Mouse (Mus musculus) liver, embryonic 12.5 days (tissue): Measurements from ENCODE around the gene Jak3. TPM values are rescaled to one million over a fixed set of nuclear protein-coding genes. Genes with fewer than 3 reads are reported as not detected.

Experiments
- ATAC-seq: fragments of 200-750 bp; cut with Nextera tagmentation; 2 replicates; pipeline ENCODE4 v1.8.0; 2017; ENCODE audit warnings: moderate number of reproducible peaks, mild to moderate bottlenecking, moderate library complexity
- H3K27ac ChIP-seq: fragments of 300-500 bp; sonication (generic); 2 replicates; pipeline ENCODE4 v1.5.1; 2016; ENCODE audit warnings: mild to moderate bottlenecking
- H3K27me3 ChIP-seq: fragments of 300-500 bp; sonication (generic); replicated peaks from 2 replicates; pipeline ENCODE4 v1.6.1; 2016; ENCODE audit warnings: mild to moderate bottlenecking, moderate library complexity
- H3K36me3 ChIP-seq: fragments of 300-500 bp; sonication (generic); 2 replicates; pipeline ENCODE4 v1.6.1; 2016; ENCODE audit warnings: mild to moderate bottlenecking, moderate library complexity
- H3K4me1 ChIP-seq: fragments of 300-500 bp; sonication (generic); 2 replicates; pipeline ENCODE4 v1.6.1; 2016
- H3K4me2 ChIP-seq: fragments of 300-500 bp; sonication (generic); 2 replicates; pipeline ENCODE4 v1.6.1; 2016; ENCODE audit warnings: mild to moderate bottlenecking, moderate library complexity
- H3K4me3 ChIP-seq: fragments of 300-500 bp; sonication (generic); 2 replicates; pipeline ENCODE4 v1.5.1; 2016; ENCODE audit warnings: mild to moderate bottlenecking, moderate library complexity
- H3K9ac ChIP-seq: fragments of 300-500 bp; sonication (generic); 2 replicates; pipeline ENCODE4 v1.6.1; 2016; ENCODE audit warnings: mild to moderate bottlenecking, moderate library complexity
- H3K9me3 ChIP-seq: fragments of 300-500 bp; sonication (generic); replicated peaks from 2 replicates; pipeline ENCODE4 v1.6.1; 2016; ENCODE audit warnings: mild to moderate bottlenecking, moderate library complexity
- WGBS: fragments of 180-500 bp; shearing (Covaris S2); methylation state at CpG from one replicate; pipeline ENCODE4 v1.1.7; 2016; ENCODE audit not compliant: insufficient replicate concordance; 5-methylcytosine and 5-hydroxymethylcytosine counted together
- polyA plus RNA-seq: library from polyadenylated mRNA; unstranded; fragments of >200 nt; fragmentation: Nextera tagmentation; extraction: Ambion mirVana; gene quantifications from 2 replicates; pipeline ENCODE4 v1.2.1, GENCODE M21; 2016

Jak3 gene
- polyA plus RNA-seq, 1 experiment from 2014 or later, result 10.4 TPM

DNA sequence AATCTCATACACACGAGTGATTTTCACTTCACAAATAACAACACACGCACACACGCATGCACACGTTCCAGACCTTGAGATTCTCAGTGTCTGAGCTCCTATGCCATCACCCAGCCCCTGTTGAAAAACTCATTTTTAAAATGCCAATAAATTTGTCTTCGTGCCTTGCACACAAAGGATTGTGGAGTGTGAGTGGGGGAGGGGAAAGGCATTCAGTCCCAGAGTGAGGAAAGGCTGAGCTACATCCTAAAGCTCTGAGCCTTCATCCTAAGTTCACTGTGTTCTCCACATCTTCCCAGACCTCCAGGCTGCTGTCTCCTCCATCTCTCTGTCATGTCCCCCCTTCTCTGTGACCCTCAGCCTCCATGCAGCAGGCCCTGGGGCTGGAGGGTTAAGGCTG, 8.8 kb upstream of the Jak3 start:
- H3K36me3 ChIP-seq, result no peaks in the 10 kb centered on the region
- 62% methylated on average over 5 of the region's 5 CpGs for WGBS
- H3K27me3 ChIP-seq, result peaks cover 75% of the 10 kb centered on the region
- H3K4me2 ChIP-seq, result no peak overlapping the region
- H3K9me3 ChIP-seq, result no peaks in the 10 kb centered on the region
- peaks cover 53% of the 10 kb centered on the region for H3K4me1 ChIP-seq
- ATAC-seq, result no peak
- no peak overlapping the region for H3K9ac ChIP-seq
- no peak overlapping the region for H3K4me3 ChIP-seq
- 0 out of 2 replicates have a peak overlapping the region, but pooled peaks have one; percentile 15 for H3K27ac ChIP-seq

DNA sequence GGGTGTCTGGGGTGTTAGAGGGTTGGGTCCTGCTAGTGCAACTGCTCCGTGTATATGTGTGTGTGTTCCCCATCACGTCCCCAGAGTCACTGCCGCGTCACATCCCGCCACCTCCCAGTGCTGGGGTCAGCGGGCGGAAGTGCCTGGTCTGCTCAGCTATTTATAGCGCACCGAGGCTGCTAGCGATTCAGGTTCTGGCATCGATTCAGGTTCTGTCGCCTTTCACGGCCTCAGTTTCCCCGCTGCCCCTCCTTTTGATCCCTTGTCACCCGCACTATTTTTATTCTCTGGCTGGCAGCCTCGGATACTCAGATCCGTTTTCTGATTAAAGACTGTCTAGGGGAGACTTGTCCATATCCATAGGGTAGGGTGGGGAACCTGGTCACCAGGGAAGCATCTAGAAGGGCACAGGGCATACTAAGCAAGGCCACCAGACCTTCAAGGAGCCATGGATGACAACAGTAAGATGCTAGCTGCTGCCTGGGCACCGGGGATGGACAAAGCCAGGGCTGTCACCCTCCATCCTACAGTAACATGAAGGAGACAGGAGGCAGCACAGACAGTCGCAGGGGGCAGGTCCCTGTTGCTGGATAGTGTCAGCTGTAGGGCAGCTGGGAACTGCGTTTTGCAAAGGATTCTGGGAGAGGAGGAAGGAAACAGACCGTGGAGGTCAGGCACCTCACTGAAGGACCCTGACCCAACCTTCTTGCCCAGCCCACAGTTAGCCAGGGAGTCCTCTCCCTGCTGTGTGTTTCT, 7.7 kb upstream of the Jak3 start:
- Histone ChIP-seq H3K36me3 (no peaks in the 10 kb centered on the region), H3K9ac (no peak overlapping the region), H3K4me2 (peak overlapping the region; percentile 47), H3K4me1 (peaks cover 55% of the 10 kb centered on the region), H3K4me3 (peak overlapping the region; percentile 22; the same call in 1 of the 2 replicates), H3K9me3 (no peaks in the 10 kb centered on the region), H3K27me3 (peaks cover 64% of the 10 kb centered on the region), H3K27ac (0 out of 2 replicates have a peak overlapping the region, but pooled peaks have one; percentile 12)
- no peak for ATAC-seq
- 2% methylated on average over 21 of the region's 21 CpGs for WGBS

GRCm38 (mm10) chr8:71670198-71670597, 5.9 kb upstream of the Jak3 start:
- H3K27me3 ChIP-seq, result peaks cover 59% of the 10 kb centered on the region
- H3K4me3 ChIP-seq, result peak overlapping the region; percentile 58
- H3K9me3 ChIP-seq, result no peaks in the 10 kb centered on the region
- H3K27ac ChIP-seq, result no peak overlapping the region
- ATAC-seq, result no peak
- peak overlapping the region; percentile 92 for H3K4me2 ChIP-seq
- no peaks in the 10 kb centered on the region for H3K36me3 ChIP-seq
- H3K9ac ChIP-seq, result no peak overlapping the region
- WGBS, result 22% methylated on average over 12 of the region's 12 CpGs
- H3K4me1 ChIP-seq, result peaks cover 52% of the 10 kb centered on the region

- Histone ChIP-seq H3K27me3 (peaks cover 57% of the 10 kb centered on the region), H3K36me3 (no peaks in the 10 kb centered on the region), H3K4me2 (peak overlapping the region; percentile 92), H3K9me3 (no peaks in the 10 kb centered on the region), H3K4me1 (peaks cover 53% of the 10 kb centered on the region), H3K27ac (no peak overlapping the region), H3K9ac (no peak overlapping the region), H3K4me3 (peak overlapping the region; percentile 58)
- 2% methylated on average over 62 of the region's 64 CpGs for WGBS
- ATAC-seq, result peak; percentile 43
Measured at GRCm38 (mm10) chr8:71670621-71671548, 5.2 kb upstream of the Jak3 start.

- H3K4me1 ChIP-seq, result peaks cover 53% of the 10 kb centered on the region
- H3K9me3 ChIP-seq, result no peaks in the 10 kb centered on the region
- H3K4me3 ChIP-seq, result peak within 1 kb of the TSS; percentile 58
- H3K27me3 ChIP-seq, result peaks cover 50% of the 10 kb centered on the region
- peak; percentile 59 for ATAC-seq
- peak within 1 kb of the TSS; percentile 92 for H3K4me2 ChIP-seq
- 0% methylated on average over 41 of the region's 42 CpGs for WGBS
- H3K27ac ChIP-seq, result no peak within 1 kb of the TSS
- H3K9ac ChIP-seq, result 0 out of 2 replicates have a peak within 1 kb of the TSS, but pooled peaks have one; percentile 29
- no peaks in the 10 kb centered on the region for H3K36me3 ChIP-seq
Measured at GRCm38 (mm10) chr8:71671549-71671965, 4.5 kb upstream of the Jak3 start, which contains the start of gene Unc13a. TSS of gene Unc13a (minus strand) at chr8:71671757.

GRCm38 (mm10) chr8:71672168-71672735, 3.8 kb upstream of the Jak3 start:
- Histone ChIP-seq H3K9ac (0 out of 2 replicates have a peak overlapping the region, but pooled peaks have one; percentile 29), H3K27me3 (peaks cover 43% of the 10 kb centered on the region), H3K4me3 (peak overlapping the region; percentile 58; the same call in 1 of the 2 replicates), H3K27ac (no peak overlapping the region), H3K36me3 (no peaks in the 10 kb centered on the region), H3K4me1 (peaks cover 60% of the 10 kb centered on the region), H3K9me3 (no peaks in the 10 kb centered on the region), H3K4me2 (peak overlapping the region; percentile 92)
- no peak for ATAC-seq
- WGBS, result 64% methylated on average over 6 of the region's 6 CpGs

GRCm38 (mm10) chr8:71674071-71674470, 2.0 kb upstream of the Jak3 start:
- H3K27ac ChIP-seq, result no peak overlapping the region
- H3K4me1 ChIP-seq, result peaks cover 54% of the 10 kb centered on the region
- H3K4me2 ChIP-seq, result no peak overlapping the region
- no peaks in the 10 kb centered on the region for H3K36me3 ChIP-seq
- 68% methylated on average over 2 of the region's 2 CpGs for WGBS
- no peak for ATAC-seq
- H3K4me3 ChIP-seq, result no peak overlapping the region
- no peaks in the 10 kb centered on the region for H3K9me3 ChIP-seq
- H3K27me3 ChIP-seq, result peaks cover 30% of the 10 kb centered on the region
- H3K9ac ChIP-seq, result no peak overlapping the region

GRCm38 (mm10) chr8:71675456-71676019, 558 bp upstream of the Jak3 start:
- H3K9me3 ChIP-seq, result no peaks in the 10 kb centered on the region
- no peak for ATAC-seq
- peak overlapping the region; percentile 81 for H3K9ac ChIP-seq
- WGBS, result 43% methylated on average over 9 of the region's 9 CpGs
- H3K4me2 ChIP-seq, result peak overlapping the region; percentile 92
- peaks cover 30% of the 10 kb centered on the region for H3K27me3 ChIP-seq
- H3K36me3 ChIP-seq, result peaks cover 7% of the 10 kb centered on the region; the same call in 1 of the 2 replicates
- peaks cover 60% of the 10 kb centered on the region for H3K4me1 ChIP-seq
- H3K27ac ChIP-seq, result no peak overlapping the region
- H3K4me3 ChIP-seq, result peak overlapping the region; percentile 69

DNA sequence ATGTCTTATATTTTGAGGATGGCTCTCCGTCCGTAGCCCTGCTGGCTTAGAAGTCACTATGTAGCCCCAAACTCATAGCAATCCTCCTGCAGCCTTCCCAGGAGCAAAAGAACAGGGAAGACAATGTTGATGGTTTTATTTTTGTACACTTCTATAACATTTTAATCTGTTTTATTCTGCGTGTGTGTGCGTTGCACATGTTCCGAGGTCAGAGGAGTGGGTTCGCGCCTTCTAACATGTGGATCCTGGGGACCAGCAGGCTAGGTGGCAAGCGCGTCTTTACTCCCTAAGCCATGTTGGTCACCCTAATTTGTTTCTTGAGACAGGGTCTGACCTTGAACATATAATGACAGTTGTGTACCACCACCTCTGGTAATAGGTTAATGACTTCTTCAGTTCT, 707 bp downstream of the Jak3 start:
- peak overlapping the region; percentile 81 for H3K9ac ChIP-seq
- WGBS, result 42% methylated on average over 9 of the region's 9 CpGs
- no peak for ATAC-seq
- H3K27ac ChIP-seq, result peak overlapping the region; percentile 72
- no peaks in the 10 kb centered on the region for H3K9me3 ChIP-seq
- peaks cover 7% of the 10 kb centered on the region; the same call in 1 of the 2 replicates for H3K36me3 ChIP-seq
- peak overlapping the region; percentile 92 for H3K4me2 ChIP-seq
- peak overlapping the region; percentile 69 for H3K4me3 ChIP-seq
- peaks cover 33% of the 10 kb centered on the region for H3K27me3 ChIP-seq
- peaks cover 50% of the 10 kb centered on the region for H3K4me1 ChIP-seq

DNA sequence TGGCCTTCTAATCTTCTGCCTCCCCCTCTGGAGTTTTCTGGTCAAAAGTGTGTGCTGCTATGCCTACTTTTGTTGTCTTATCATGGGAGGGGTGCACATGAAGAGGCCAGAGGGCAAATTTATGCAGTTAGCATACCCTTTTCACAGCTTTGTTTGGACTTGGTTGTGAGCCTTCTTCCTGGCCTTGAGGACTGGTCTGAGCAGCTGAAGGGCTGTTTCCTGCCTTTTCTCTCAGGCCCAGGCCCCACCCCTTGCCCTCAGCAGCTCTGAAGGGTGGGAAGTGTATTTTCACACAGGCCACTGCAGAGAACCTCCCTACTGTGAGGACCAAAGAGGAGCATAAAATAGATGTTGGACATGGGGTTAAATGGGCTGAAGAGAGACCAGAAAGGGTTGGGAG, 1.5 kb downstream of the Jak3 start:
- H3K9me3 ChIP-seq, result no peaks in the 10 kb centered on the region
- peak overlapping the region; percentile 69; the same call in 1 of the 2 replicates for H3K4me3 ChIP-seq
- H3K36me3 ChIP-seq, result peaks cover 7% of the 10 kb centered on the region; the same call in 1 of the 2 replicates
- no peak for ATAC-seq
- peak overlapping the region; percentile 81; the same call in 1 of the 2 replicates for H3K9ac ChIP-seq
- H3K27me3 ChIP-seq, result peaks cover 40% of the 10 kb centered on the region
- H3K4me1 ChIP-seq, result peaks cover 44% of the 10 kb centered on the region
- peak overlapping the region; percentile 72; the same call in 1 of the 2 replicates for H3K27ac ChIP-seq
- H3K4me2 ChIP-seq, result peak overlapping the region; percentile 92

GRCm38 (mm10) chr8:71678216-71678615, 2.1 kb downstream of the Jak3 start:
- Histone ChIP-seq H3K4me1 (peaks cover 44% of the 10 kb centered on the region), H3K9ac (no peak overlapping the region), H3K4me2 (no peak overlapping the region), H3K27me3 (peaks cover 47% of the 10 kb centered on the region), H3K9me3 (no peaks in the 10 kb centered on the region), H3K36me3 (peaks cover 7% of the 10 kb centered on the region; the same call in 1 of the 2 replicates), H3K4me3 (no peak overlapping the region), H3K27ac (no peak overlapping the region)
- ATAC-seq, result no peak
- WGBS, result 67% methylated on average over 4 of the region's 4 CpGs
